Mouse (Mus musculus) megakaryocyte, embryonic 14.5 days (primary cell): ENCODE data around the gene Igsf10. TPM values are rescaled to one million over a fixed set of nuclear protein-coding genes. Genes with fewer than 3 reads are reported as not detected.

ENCODE experiments used
- H3K27me3 ChIP-seq: replicated peaks from 2 replicates; pipeline ENCODE3; 2012; ENCODE audit warnings: inconsistent platforms
- H3K36me3 ChIP-seq: replicated peaks from 2 replicates; pipeline ENCODE3; 2012; ENCODE audit warnings: low read length, inconsistent platforms, mixed read lengths
- H3K4me1 ChIP-seq: 2 replicates; pipeline ENCODE4 v1.6.1; 2012; ENCODE audit warnings: inconsistent platforms
- H3K4me3 ChIP-seq: replicated peaks from 2 replicates; pipeline ENCODE3; 2012; ENCODE audit warnings: moderate library complexity, mild to moderate bottlenecking, inconsistent platforms
- H3K9me3 ChIP-seq: 2 replicates; pipeline ENCODE4 v1.6.1; 2012; ENCODE audit warnings: inconsistent platforms
- FLI1 ChIP-seq: IDR thresholded peaks from 2 replicates; pipeline ENCODE4 v1.6.1; 2012; ENCODE audit warnings: low read length, inconsistent platforms, mixed read lengths
- GATA1 ChIP-seq: IDR thresholded peaks from 3 replicates; pipeline ENCODE4 v1.6.1; 2012; ENCODE audit warnings: mixed read lengths, low read length, inconsistent platforms, borderline replicate concordance
- polyA plus RNA-seq: library from polyadenylated mRNA; stranded (reverse); fragments of >175 nt; gene quantifications from 2 replicates; pipeline ENCODE4 v1.2.3, GENCODE M21; 2012; ENCODE audit warnings: low replicate concordance; ENCODE audit not compliant: insufficient read depth

Igsf10 gene
- polyA plus RNA-seq, 1 experiment, result not detected

DNA sequence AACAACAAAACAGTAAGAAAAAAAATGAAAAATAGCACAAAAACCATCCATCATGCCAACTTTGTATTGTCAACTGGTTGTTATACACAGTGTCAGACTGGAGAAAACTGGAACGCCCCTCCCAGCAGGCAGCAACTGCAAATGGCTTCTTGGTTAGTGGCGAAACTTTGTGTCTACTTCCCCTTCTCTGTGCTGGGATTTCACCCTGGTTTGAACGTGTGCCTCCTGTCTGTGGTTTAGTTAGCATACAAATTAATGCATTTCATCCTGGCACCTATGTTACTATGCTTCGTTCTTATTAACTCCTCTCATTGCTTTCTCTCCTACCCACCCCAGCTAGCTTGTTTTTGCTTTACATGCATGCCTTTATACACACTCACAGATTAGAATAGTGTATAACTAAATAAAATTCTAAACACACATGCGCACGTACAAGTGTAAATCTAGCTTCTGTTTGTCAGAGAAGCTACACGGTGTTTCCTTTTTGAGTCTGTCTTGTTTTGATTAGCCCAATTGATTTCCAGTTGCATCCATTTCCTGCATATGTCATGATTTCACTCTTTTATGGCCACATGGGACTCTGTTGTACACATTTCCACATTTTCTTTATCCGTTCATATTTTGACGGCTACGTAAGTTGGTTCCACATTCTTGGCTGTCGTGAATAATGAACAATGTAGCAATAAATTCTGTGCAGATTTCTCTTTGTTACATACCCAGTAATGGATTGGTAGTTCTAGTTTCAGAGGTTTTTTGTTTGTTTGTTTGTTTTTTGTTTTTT is 2.4 kb downstream of the Igsf10 start:
- no peak for TF ChIP-seq FLI1
- H3K36me3 ChIP-seq, result no peaks in the 10 kb centered on the region
- peaks cover 9% of the 10 kb centered on the region; the same call in 1 of the 2 replicates for H3K4me1 ChIP-seq
- no peak overlapping the region for H3K4me3 ChIP-seq
- peaks cover 5% of the 10 kb centered on the region for H3K27me3 ChIP-seq
- H3K9me3 ChIP-seq, result no peaks in the 10 kb centered on the region

DNA sequence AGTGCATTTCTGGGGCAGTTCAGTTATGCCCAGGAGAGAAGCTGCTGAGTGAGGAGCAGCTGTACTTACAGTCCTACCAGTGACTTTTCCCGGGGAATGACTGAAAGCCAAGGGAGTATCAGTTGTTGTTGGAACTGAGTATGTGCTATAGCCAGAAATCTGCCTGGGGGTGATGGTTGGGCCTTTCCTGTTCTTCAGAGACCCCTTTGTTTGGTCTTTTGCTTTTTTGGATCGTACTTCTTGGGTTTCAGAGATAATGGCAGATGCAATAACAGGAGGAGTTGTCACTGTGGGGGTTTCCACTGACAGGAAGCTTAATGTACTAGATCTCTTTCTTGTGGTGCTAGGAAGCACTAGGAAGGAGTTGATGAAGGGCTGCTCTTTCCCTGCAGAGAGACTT is 15.7 kb downstream of the Igsf10 start:
- no peaks in the 10 kb centered on the region for H3K27me3 ChIP-seq
- TF ChIP-seq GATA1 (no peak), FLI1 (no peak)
- H3K4me3 ChIP-seq, result no peak overlapping the region
- no peaks in the 10 kb centered on the region for H3K4me1 ChIP-seq
- H3K36me3 ChIP-seq, result no peaks in the 10 kb centered on the region
- H3K9me3 ChIP-seq, result no peaks in the 10 kb centered on the region

DNA sequence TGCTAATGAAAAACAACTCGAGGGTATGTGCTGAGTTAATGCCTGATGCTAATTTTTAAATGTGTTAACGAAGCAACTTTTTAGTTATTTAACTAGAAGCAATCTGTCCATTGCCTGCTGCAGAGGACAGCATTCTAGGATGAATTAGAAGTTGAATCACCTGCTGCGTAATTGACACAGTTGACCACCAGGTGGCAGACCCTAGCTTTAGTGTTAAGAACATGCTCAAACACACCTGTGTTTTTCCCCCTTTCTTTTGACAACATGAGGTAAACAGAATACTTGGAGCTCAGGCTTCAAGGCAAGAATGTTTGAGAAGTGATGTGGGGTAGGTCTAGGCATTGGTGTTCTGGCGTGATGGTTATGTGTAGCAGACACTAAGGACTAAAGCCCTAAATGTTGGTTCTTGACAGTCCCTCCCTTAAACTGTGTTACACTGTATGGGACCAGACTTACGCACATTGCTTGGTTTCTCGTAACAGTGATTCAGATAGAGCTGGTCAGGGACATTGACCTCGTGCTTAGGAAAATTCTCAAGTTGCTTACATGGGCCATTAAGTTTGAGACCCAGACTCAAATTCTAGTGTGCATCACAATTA is 22.8 kb downstream of the Igsf10 start:
- no peaks in the 10 kb centered on the region for H3K9me3 ChIP-seq
- H3K4me1 ChIP-seq, result no peaks in the 10 kb centered on the region
- no peaks in the 10 kb centered on the region for H3K27me3 ChIP-seq
- H3K36me3 ChIP-seq, result peaks cover 42% of the 10 kb centered on the region
- TF ChIP-seq FLI1 (no peak), GATA1 (no peak)
- H3K4me3 ChIP-seq, result no peak overlapping the region

DNA sequence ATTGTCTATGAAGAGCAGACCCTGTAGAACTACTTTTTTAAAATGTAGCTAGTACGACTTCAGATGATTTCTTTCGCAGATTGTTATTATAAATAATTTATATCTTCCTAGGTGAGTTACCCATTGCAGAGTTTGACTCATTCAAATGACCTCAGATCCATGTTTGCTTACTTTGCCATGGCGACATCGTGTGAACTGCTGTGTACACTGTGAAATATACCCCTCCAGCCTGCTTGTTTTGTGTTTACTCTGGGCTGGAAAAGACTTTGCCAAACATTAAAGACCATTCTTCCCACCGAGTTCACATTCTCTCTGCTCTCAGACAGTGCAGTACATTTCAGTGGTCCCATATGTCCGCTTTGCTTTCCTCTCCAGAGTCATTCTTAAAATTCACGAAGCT is 28.1 kb downstream of the Igsf10 start:
- no peaks in the 10 kb centered on the region for H3K9me3 ChIP-seq
- H3K4me1 ChIP-seq, result peaks cover 12% of the 10 kb centered on the region
- no peak overlapping the region for H3K4me3 ChIP-seq
- peaks cover 95% of the 10 kb centered on the region for H3K36me3 ChIP-seq
- no peak for TF ChIP-seq FLI1
- no peak for TF ChIP-seq GATA1
- no peaks in the 10 kb centered on the region for H3K27me3 ChIP-seq

DNA sequence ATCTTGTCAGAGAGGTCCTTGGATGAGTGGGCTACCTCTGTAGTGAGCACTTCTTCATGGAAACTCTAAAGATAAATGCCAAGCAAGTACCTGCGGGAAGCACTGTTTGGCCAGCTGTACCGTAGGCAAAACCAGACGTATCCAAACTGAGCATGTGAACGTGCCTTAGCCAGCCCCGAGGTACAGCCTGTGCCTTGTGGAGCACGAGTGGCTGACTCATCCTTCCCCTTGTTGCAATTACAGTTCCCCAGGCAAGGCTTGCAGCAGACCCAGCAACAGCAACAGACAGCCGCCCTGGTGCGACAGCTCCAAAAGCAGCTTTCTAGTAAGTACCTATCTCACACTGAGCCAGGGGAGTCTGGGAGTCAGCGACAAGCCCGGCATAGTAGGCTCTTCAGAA is 31.6 kb downstream of the Igsf10 start:
- Histone ChIP-seq H3K4me1 (peaks cover 12% of the 10 kb centered on the region), H3K9me3 (no peaks in the 10 kb centered on the region), H3K36me3 (peaks cover 93% of the 10 kb centered on the region), H3K27me3 (no peaks in the 10 kb centered on the region), H3K4me3 (peak overlapping the region; percentile 52)
- TF ChIP-seq FLI1 (no peak), GATA1 (no peak)

DNA sequence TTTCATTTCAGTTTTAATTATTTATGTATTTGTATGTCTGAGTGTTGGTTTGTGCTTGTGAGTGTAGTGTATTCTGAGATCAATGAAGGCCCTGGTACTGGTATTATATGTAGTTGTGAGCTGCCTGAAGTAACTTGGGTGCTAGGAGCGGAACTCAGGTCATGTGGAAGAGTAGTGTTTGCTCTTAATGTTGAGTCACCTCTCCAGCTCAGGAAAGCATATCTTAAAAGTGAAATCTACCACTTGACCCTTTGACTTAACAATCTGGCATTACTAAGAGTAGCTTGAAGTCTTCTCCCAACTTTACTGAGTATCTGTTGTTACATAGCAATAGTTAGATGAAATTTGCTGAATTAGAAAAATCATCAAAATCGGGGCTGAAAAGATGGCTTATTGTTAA is 38.7 kb downstream of the Igsf10 start:
- Histone ChIP-seq H3K9me3 (no peaks in the 10 kb centered on the region), H3K36me3 (peaks cover 71% of the 10 kb centered on the region), H3K4me3 (no peak overlapping the region), H3K27me3 (no peaks in the 10 kb centered on the region), H3K4me1 (no peaks in the 10 kb centered on the region)
- TF ChIP-seq GATA1 (no peak), FLI1 (no peak)

DNA sequence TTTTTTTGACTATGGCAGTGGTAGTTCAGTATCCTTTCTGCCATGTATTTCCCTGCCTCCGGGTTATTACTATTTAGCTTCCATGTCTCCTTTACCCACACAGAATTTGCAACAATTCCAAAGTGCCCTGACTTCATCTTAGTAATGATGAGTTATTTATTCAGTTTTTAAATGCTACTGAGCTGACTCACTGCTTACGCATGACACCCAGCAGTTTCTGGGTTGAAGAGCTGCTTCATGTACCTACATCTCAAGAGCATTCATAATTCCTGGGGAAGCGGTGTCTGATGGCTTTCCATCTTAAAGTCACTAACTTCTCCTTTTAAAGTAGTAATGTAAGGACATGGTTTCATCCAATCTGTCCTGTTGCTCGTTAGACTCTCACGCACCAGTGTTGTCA is 39.2 kb downstream of the Igsf10 start:
- H3K4me1 ChIP-seq, result no peaks in the 10 kb centered on the region
- no peaks in the 10 kb centered on the region for H3K27me3 ChIP-seq
- peaks cover 71% of the 10 kb centered on the region for H3K36me3 ChIP-seq
- H3K9me3 ChIP-seq, result no peaks in the 10 kb centered on the region
- H3K4me3 ChIP-seq, result no peak overlapping the region
- no peak for TF ChIP-seq GATA1
- TF ChIP-seq FLI1, result no peak

DNA sequence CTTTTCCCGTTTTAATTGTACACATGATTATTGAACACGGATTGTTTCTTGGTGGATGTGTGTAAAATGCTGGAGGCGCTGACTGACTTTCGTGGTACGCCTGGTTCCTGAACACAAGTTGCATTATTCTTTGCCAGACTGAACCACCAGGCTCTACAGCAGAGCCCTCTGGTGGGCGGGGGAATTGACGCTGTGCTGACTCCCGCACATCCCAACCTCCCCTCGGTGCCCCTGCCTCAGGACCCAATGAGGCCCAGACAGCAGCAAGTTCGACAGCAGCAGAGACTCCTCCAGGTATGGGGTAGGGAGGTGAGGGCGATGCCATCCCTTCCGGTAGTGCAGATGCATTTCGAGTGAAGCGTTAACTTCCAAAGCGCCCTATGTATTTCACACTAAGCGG is 46.5 kb downstream of the Igsf10 start:
- Histone ChIP-seq H3K4me1 (peaks cover 14% of the 10 kb centered on the region), H3K9me3 (no peaks in the 10 kb centered on the region), H3K36me3 (peaks cover 86% of the 10 kb centered on the region), H3K27me3 (no peaks in the 10 kb centered on the region), H3K4me3 (no peak overlapping the region)
- TF ChIP-seq GATA1, result no peak
- TF ChIP-seq FLI1, result no peak

DNA sequence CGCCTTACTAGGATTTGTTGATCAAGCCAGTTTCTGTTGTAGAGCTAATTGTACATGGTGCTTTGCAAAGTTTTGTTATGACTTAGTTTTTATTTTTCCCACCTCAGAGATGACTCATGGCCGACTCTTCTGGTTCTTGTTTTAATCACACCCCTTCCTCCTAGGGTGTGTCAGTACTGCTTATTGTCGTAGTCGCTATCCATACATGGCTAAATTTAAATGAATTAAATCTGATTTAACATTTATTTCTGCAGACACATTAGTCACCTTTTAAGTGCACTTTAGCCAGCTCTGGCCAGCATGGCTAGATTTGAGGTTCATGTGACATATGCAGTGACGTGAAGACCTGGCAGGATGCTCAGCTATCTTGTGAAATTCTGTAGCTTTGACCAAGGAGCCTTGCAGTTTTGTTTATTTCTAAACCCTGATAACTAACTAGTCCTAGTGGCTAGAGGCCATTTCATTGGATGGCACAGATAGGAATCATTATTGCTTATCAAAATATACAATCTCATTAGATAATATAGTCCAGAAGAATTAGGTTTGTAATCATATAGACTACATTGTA is 47.5 kb downstream of the Igsf10 start:
- Histone ChIP-seq H3K4me3 (no peak overlapping the region), H3K9me3 (no peaks in the 10 kb centered on the region), H3K4me1 (peaks cover 14% of the 10 kb centered on the region), H3K36me3 (peaks cover 90% of the 10 kb centered on the region), H3K27me3 (no peaks in the 10 kb centered on the region)
- TF ChIP-seq FLI1 (no peak), GATA1 (no peak)

DNA sequence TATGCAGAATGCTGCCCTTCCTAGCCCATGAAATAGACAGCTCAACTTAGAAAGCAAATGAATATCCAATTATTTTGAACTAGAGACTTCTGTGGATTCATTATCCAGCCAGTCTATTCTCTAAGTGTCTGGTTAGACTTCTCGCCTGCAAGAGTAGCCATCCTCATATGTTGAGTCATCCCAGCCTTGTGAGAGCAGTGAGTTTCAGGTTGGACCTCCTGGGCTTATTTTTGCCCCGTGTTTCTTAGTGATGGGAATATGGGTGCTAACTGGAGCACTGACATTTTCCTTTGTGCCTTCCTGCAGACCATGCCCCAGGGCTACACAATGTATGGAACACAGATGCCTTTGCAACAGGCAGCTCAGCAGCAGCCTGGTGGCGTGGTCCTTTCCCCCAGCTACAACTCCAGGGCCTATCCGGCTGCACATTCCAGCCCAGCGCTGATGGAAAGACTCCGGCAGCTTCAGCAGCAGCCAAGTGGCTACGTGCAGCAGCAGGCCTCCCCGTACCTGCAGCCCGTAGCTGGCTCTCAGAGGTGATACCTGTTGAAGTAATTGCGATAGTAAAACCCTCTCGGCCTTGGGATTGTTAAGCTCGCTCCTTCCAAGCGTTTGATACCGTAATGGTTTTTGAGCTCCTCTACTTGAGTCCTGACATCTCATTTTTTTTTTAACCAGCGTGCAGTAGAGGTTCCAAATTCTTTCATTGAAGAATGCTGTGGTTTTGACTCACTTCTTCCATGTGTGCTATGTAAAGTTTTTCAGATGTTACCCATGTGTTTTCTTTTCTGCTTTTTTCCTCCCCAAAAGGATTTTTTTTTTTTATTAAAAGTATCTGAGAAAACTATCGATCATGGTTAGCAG is 48.3 kb downstream of the Igsf10 start:
- no peaks in the 10 kb centered on the region for H3K9me3 ChIP-seq
- peaks cover 88% of the 10 kb centered on the region for H3K36me3 ChIP-seq
- TF ChIP-seq GATA1 (no peak), FLI1 (no peak)
- no peak overlapping the region for H3K4me3 ChIP-seq
- peaks cover 14% of the 10 kb centered on the region for H3K4me1 ChIP-seq
- H3K27me3 ChIP-seq, result no peaks in the 10 kb centered on the region
